Mouse (Mus musculus) kidney, embryonic 14.5 days (tissue): Measurements from ENCODE around the gene Camk2b. TPM values are rescaled to one million over a fixed set of nuclear protein-coding genes. Genes with fewer than 3 reads are reported as not detected.

Experiments used
- ATAC-seq: fragments of 200-750 bp; cut with Nextera tagmentation; 2 replicates; pipeline ENCODE4 v1.8.0; 2017; ENCODE audit warnings: moderate number of reproducible peaks, mild to moderate bottlenecking, moderate TSS enrichment, moderate library complexity; ENCODE audit not compliant: low FRiP score, low TSS enrichment
- H3K27ac ChIP-seq: fragments of 300-500 bp; sonication (generic); 2 replicates; pipeline ENCODE4 v1.5.1; 2014; ENCODE audit warnings: low read depth, mild to moderate bottlenecking, low read length, moderate library complexity, mixed read lengths
- H3K27me3 ChIP-seq: fragments of 300-500 bp; sonication (generic); 2 replicates; pipeline ENCODE4 v1.6.1; 2014; ENCODE audit warnings: mild to moderate bottlenecking, low read length; ENCODE audit not compliant: control insufficient read depth, insufficient read depth
- H3K36me3 ChIP-seq: fragments of 300-500 bp; sonication (generic); 2 replicates; pipeline ENCODE4 v1.6.1; 2014; ENCODE audit warnings: low read length, mixed read lengths; ENCODE audit not compliant: control insufficient read depth, insufficient read depth
- H3K4me1 ChIP-seq: fragments of 300-500 bp; sonication (generic); 2 replicates; pipeline ENCODE4 v1.6.1; 2014; ENCODE audit warnings: low read length, mixed read lengths; ENCODE audit not compliant: control insufficient read depth, insufficient read depth
- H3K4me2 ChIP-seq: fragments of 300-500 bp; sonication (generic); replicated peaks from 2 replicates; pipeline ENCODE4 v1.6.1; 2014; ENCODE audit warnings: low read depth, mild to moderate bottlenecking, low read length
- H3K4me3 ChIP-seq: fragments of 300-500 bp; sonication (generic); 2 replicates; pipeline ENCODE4 v1.5.1; 2014; ENCODE audit warnings: mild to moderate bottlenecking, low read length
- H3K9ac ChIP-seq: fragments of 300-500 bp; sonication (generic); 2 replicates; pipeline ENCODE4 v1.6.1; 2014; ENCODE audit warnings: low read depth, mild to moderate bottlenecking, low read length, moderate library complexity
- H3K9me3 ChIP-seq: fragments of 300-500 bp; sonication (generic); 2 replicates; pipeline ENCODE4 v1.6.1; 2016; ENCODE audit warnings: low read length; ENCODE audit not compliant: control insufficient read depth
- WGBS: fragments of 180-500 bp; shearing (Covaris S2); extraction: QIAGEN DNeasy Blood & Tissue Kit; methylation state at CpG from one replicate; pipeline ENCODE4 v1.1.7; 2014; 5-methylcytosine and 5-hydroxymethylcytosine counted together
- polyA plus RNA-seq: library from polyadenylated mRNA; unstranded; fragments of >200 nt; fragmentation: Nextera tagmentation; extraction: Ambion mirVana; gene quantifications from 2 replicates; pipeline ENCODE4 v1.2.1, GENCODE M21; 2014

Gene Camk2b
- polyA plus RNA-seq, 1 experiment from 2014 or later, result 4.4 TPM

- Histone ChIP-seq H3K9ac (no peak overlapping the region), H3K9me3 (no peaks in the 10 kb centered on the region)
Observed at GRCm38 (mm10) chr11:5974053-5974452, 92.1 kb downstream of the Camk2b start.

DNA sequence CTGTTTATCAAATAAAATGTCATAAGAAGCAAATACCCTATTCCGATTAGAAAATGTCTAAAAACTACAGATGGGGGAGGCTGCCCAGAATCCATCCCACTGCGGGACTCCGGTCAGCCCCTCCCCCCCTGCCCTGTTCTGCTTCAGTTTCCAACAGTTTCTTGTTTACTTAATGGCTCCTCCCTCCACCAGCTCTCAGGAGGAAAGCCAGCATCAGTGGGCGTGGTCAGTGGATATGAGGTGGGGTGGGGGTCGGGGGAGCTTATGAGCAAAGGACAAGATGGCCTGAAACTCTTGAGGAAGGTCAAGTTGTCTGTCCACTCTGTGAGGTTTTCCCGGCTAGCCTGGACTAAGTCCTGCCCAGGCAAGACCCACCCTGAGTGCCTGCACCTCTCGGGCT lies 93.0 kb downstream of the Camk2b start:
- no peak for ATAC-seq
- no peak overlapping the region for H3K4me3 ChIP-seq
- H3K4me2 ChIP-seq, result 0 out of 2 replicates have a peak overlapping the region, but pooled peaks have one; percentile 4
- H3K9ac ChIP-seq, result no peak overlapping the region
- peaks cover 16% of the 10 kb centered on the region; the same call in 1 of the 2 replicates for H3K4me1 ChIP-seq
- H3K27ac ChIP-seq, result no peak overlapping the region
- H3K36me3 ChIP-seq, result peaks cover 15% of the 10 kb centered on the region
- 30% methylated on average over 7 of the region's 7 CpGs for WGBS
- H3K9me3 ChIP-seq, result no peaks in the 10 kb centered on the region
- no peaks in the 10 kb centered on the region for H3K27me3 ChIP-seq

More at GRCm38 (mm10) chr11:5974053-5974452, 92.1 kb downstream of the Camk2b start:
- WGBS, result 79% methylated on average over 6 of the region's 6 CpGs
- ATAC-seq, result no peak
- Histone ChIP-seq H3K27ac (no peak overlapping the region), H3K27me3 (no peaks in the 10 kb centered on the region), H3K4me1 (peaks cover 16% of the 10 kb centered on the region; the same call in 1 of the 2 replicates), H3K4me3 (no peak overlapping the region), H3K36me3 (peaks cover 6% of the 10 kb centered on the region), H3K4me2 (no peak overlapping the region)

GRCm38 (mm10) chr11:5971202-5971601 lies 95.0 kb downstream of the Camk2b start:
- Histone ChIP-seq H3K36me3 (peaks cover 32% of the 10 kb centered on the region), H3K9ac (no peak overlapping the region)

DNA sequence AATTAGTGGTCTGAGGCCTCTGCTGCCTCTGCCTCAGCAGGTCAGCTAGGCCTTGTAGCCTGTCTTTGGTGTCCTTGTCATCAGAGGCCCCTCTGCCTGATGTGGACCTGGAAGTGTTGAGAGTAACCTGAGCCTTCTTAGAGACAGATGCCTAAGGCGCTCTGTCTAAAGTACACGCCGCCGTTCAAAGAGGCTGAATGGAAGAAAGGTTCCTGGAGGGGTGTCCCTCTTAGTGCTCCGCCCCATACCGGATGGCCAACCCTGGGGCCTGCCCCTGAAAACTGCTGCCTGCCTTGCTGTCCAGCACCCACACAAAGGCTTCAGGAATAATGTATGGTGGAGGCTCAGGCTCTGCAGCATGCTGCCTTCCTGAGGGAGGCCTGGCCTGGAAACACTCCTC lies 97.9 kb downstream of the Camk2b start:
- no peaks in the 10 kb centered on the region for H3K27me3 ChIP-seq
- 33% methylated on average over 6 of the region's 6 CpGs for WGBS
- H3K4me2 ChIP-seq, result no peak overlapping the region
- 0 out of 2 replicates have a peak, but pooled peaks cover 6% of the 10 kb centered on the region for H3K4me1 ChIP-seq
- peak overlapping the region; percentile 25 for H3K27ac ChIP-seq
- peaks cover 62% of the 10 kb centered on the region for H3K36me3 ChIP-seq
- no peaks in the 10 kb centered on the region for H3K9me3 ChIP-seq
- peak; percentile 63 for ATAC-seq
- H3K4me3 ChIP-seq, result no peak overlapping the region
- no peak overlapping the region for H3K9ac ChIP-seq

More at GRCm38 (mm10) chr11:5971202-5971601, 95.0 kb downstream of the Camk2b start:
- no peak for ATAC-seq
- Histone ChIP-seq H3K9me3 (no peaks in the 10 kb centered on the region), H3K27ac (no peak overlapping the region), H3K27me3 (no peaks in the 10 kb centered on the region), H3K4me2 (no peak overlapping the region), H3K4me3 (no peak overlapping the region), H3K4me1 (peaks cover 10% of the 10 kb centered on the region; the same call in 1 of the 2 replicates)
- 41% methylated on average over 7 of the region's 7 CpGs for WGBS

- H3K36me3 ChIP-seq, result peaks cover 76% of the 10 kb centered on the region
- 84% methylated on average over 3 of the region's 3 CpGs for WGBS
Observed at GRCm38 (mm10) chr11:5966751-5967150, 99.4 kb downstream of the Camk2b start.

GRCm38 (mm10) chr11:5965865-5966264 lies 100.3 kb downstream of the Camk2b start:
- H3K4me3 ChIP-seq, result no peak overlapping the region
- no peaks in the 10 kb centered on the region for H3K27me3 ChIP-seq
- ATAC-seq, result no peak
- peaks cover 85% of the 10 kb centered on the region for H3K36me3 ChIP-seq
- H3K4me1 ChIP-seq, result no peaks in the 10 kb centered on the region
- no peak overlapping the region for H3K9ac ChIP-seq
- no peaks in the 10 kb centered on the region for H3K9me3 ChIP-seq
- 91% methylated on average over 11 of the region's 11 CpGs for WGBS
- no peak overlapping the region for H3K27ac ChIP-seq
- H3K4me2 ChIP-seq, result no peak overlapping the region

More at GRCm38 (mm10) chr11:5966751-5967150, 99.4 kb downstream of the Camk2b start:
- H3K4me2 ChIP-seq, result no peak overlapping the region
- H3K27me3 ChIP-seq, result no peaks in the 10 kb centered on the region
- H3K9me3 ChIP-seq, result no peaks in the 10 kb centered on the region
- ATAC-seq, result no peak
- no peak overlapping the region for H3K9ac ChIP-seq
- no peaks in the 10 kb centered on the region for H3K4me1 ChIP-seq
- no peak overlapping the region for H3K27ac ChIP-seq
- H3K4me3 ChIP-seq, result no peak overlapping the region

- WGBS, result 82% methylated on average over 2 of the region's 2 CpGs
Observed at GRCm38 (mm10) chr11:5960051-5960450, 106.1 kb downstream of the Camk2b start.

DNA sequence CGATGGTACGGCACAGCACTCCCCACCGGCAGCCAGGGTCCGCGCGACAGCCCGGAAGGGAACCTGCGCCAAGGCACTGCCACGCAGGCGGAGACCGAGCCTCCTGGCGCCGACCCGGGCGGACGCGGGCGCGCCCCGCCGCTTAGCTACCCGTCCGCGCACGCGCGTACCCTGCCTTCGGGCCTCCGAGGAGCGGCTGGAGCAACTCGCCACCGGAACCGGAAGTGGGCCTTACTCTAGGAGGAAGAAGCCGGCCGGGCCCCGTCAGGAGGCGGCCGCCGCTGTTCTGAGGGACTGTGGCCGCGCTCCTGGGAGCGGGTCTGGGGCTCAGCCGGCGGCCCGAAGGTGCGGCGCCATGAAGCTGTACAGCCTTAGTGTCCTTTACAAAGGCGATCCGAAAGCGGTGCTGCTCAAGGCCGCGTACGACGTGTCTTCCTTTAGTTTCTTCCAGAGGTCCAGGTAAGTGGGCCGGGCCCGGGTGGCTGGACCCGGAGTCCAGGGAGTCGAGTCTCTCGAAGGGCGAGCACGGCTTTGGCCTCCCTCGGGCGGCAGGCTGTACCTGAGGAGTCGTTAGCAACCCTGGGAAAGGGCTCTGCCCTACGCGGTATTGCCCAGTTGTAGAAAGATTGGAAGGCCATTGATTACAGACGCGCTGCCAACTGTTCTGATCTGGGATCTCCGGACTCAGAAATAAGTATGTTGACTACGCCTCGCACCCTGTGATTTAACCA lies 110.5 kb downstream of the Camk2b start, which contains the start of gene Ykt6:
Gene Ykt6 (plus strand): TSS at position 148 of the 731 bp plus-strand sequence.
- under 1% methylated on average over 48 of the region's 71 CpGs for WGBS
- Histone ChIP-seq H3K9ac (peak within 1 kb of the TSS; percentile 89), H3K4me1 (peaks cover 7% of the 10 kb centered on the region), H3K4me3 (peak within 1 kb of the TSS; percentile 89), H3K27me3 (no peaks in the 10 kb centered on the region), H3K36me3 (peaks cover 15% of the 10 kb centered on the region), H3K27ac (peak within 1 kb of the TSS; percentile 92), H3K9me3 (no peaks in the 10 kb centered on the region), H3K4me2 (peak within 1 kb of the TSS; percentile 66)
- peak; percentile 95 for ATAC-seq

More at GRCm38 (mm10) chr11:5960051-5960450, 106.1 kb downstream of the Camk2b start:
- H3K9ac ChIP-seq, result no peak overlapping the region
- H3K36me3 ChIP-seq, result peaks cover 58% of the 10 kb centered on the region
- ATAC-seq, result no peak
- H3K4me3 ChIP-seq, result no peak overlapping the region
- H3K4me2 ChIP-seq, result no peak overlapping the region
- no peak overlapping the region for H3K27ac ChIP-seq
- H3K27me3 ChIP-seq, result no peaks in the 10 kb centered on the region
- peaks cover 7% of the 10 kb centered on the region for H3K4me1 ChIP-seq
- H3K9me3 ChIP-seq, result no peaks in the 10 kb centered on the region

DNA sequence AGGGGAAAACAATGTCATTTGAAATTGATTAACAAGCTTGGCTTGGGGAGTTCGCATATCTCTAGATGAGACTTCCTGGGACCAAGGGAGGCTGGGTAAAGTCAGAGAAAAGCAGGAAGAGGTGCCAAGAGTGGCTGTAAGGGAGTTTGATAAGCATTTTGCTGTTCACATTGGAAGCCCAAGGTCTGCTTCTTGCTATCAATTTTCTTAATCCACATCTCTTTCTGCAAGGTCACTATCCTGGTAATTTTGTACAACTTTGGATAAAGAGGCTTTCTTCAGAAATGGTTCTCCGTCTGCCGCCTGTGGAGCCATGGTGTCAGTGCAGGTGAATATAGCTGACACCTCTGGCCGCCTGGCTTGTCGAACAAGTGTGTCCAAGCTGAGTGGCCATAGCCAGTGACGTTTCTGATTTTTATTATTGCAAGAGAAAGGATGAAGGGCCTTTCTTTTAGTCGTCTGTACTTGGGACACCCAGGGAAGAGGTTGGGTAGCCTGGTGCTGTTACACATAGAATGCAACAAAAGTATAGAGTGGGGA lies 111.1 kb downstream of the Camk2b start:
- Histone ChIP-seq H3K4me1 (peaks cover 9% of the 10 kb centered on the region), H3K27ac (peak overlapping the region; percentile 92), H3K9ac (peak overlapping the region; percentile 89), H3K9me3 (no peaks in the 10 kb centered on the region), H3K27me3 (no peaks in the 10 kb centered on the region), H3K36me3 (peaks cover 8% of the 10 kb centered on the region; the same call in 1 of the 2 replicates), H3K4me3 (peak overlapping the region; percentile 89), H3K4me2 (peak overlapping the region; percentile 66)
- ATAC-seq, result peak; percentile 63
- 4% methylated on average over 7 of the region's 7 CpGs for WGBS
